Mouse (Mus musculus): ENCODE measurements around the gene Ncam1.

- TF ChIP-seq CTCF (IDR thresholded peaks at IDR 0.05; ENCODE audit: extremely low read depth, insufficient read depth, insufficient read length, insufficient replicate concordance) (no peak), POLR2A (IDR thresholded peaks at IDR 0.05; ENCODE audit: low read depth, low read length) (no peak)
These were observed 265.3 kb downstream of the Ncam1 start for GRCm38 (mm10) chr9:49533455-49533854.

Measured in spleen, adult 2 months (tissue).